Mouse (Mus musculus) liver, embryonic 11.5 days (tissue): ENCODE measurements around the gene N4bp1. TPM values are rescaled to one million over a fixed set of nuclear protein-coding genes. Genes with fewer than 3 reads are reported as not detected.

Experiments
- ATAC-seq: fragments of 200-750 bp; cut with Nextera tagmentation; replicated peaks from 2 replicates; pipeline ENCODE4 v1.8.0; 2017; ENCODE audit warnings: moderate number of reproducible peaks, mild to moderate bottlenecking, moderate TSS enrichment, moderate library complexity; ENCODE audit not compliant: low FRiP score
- DNase-seq: peaks from one replicate; pipeline ENCODE4 v3.0.0-alpha.2; 2017; ENCODE audit warnings: low spot score
- H3K27ac ChIP-seq: fragments of 300-500 bp; sonication (generic); 2 replicates; pipeline ENCODE4 v1.5.1; 2014; ENCODE audit warnings: mild to moderate bottlenecking, low read depth, low read length, control low read depth
- H3K27me3 ChIP-seq: fragments of 300-500 bp; sonication (generic); replicated peaks from 2 replicates; pipeline ENCODE4 v1.6.1; 2014; ENCODE audit warnings: low read length, mixed read lengths; ENCODE audit not compliant: control insufficient read depth, insufficient read depth
- H3K36me3 ChIP-seq: fragments of 300-500 bp; sonication (generic); 2 replicates; pipeline ENCODE4 v1.6.1; 2014; ENCODE audit warnings: mild to moderate bottlenecking, low read length, moderate library complexity, mixed read lengths; ENCODE audit not compliant: control insufficient read depth, insufficient read depth
- H3K4me1 ChIP-seq: fragments of 300-500 bp; sonication (generic); replicated peaks from 2 replicates; pipeline ENCODE4 v1.6.1; 2014; ENCODE audit warnings: low read length, mixed read lengths; ENCODE audit not compliant: control insufficient read depth, insufficient read depth
- H3K4me2 ChIP-seq: fragments of 300-500 bp; sonication (generic); 2 replicates; pipeline ENCODE4 v1.6.1; 2014; ENCODE audit warnings: mild to moderate bottlenecking, control low read depth, moderate library complexity
- H3K4me3 ChIP-seq: fragments of 300-500 bp; sonication (generic); 2 replicates; pipeline ENCODE4 v1.5.1; 2014; ENCODE audit warnings: low read depth, low read length, control low read depth
- H3K9ac ChIP-seq: fragments of 300-500 bp; sonication (generic); 2 replicates; pipeline ENCODE4 v1.6.1; 2014; ENCODE audit warnings: low read depth, low read length, control low read depth
- H3K9me3 ChIP-seq: fragments of 300-500 bp; sonication (generic); 2 replicates; pipeline ENCODE4 v1.6.1; 2016; ENCODE audit warnings: low read length, inconsistent platforms, mixed read lengths; ENCODE audit not compliant: control insufficient read depth
- WGBS: fragments of 180-500 bp; shearing (Covaris S2); extraction: QIAGEN DNeasy Blood & Tissue Kit; methylation state at CpG from one replicate; pipeline ENCODE4 v1.1.7; 2014; 5-methylcytosine and 5-hydroxymethylcytosine counted together
- polyA plus RNA-seq: library from polyadenylated mRNA; unstranded; fragments of >200 nt; fragmentation: Nextera tagmentation; extraction: Ambion mirVana; gene quantifications from 2 replicates; pipeline ENCODE4 v1.2.1, GENCODE M21; 2014

N4bp1 gene
- polyA plus RNA-seq, 1 experiment from 2014 or later, result 7.8 TPM

DNA sequence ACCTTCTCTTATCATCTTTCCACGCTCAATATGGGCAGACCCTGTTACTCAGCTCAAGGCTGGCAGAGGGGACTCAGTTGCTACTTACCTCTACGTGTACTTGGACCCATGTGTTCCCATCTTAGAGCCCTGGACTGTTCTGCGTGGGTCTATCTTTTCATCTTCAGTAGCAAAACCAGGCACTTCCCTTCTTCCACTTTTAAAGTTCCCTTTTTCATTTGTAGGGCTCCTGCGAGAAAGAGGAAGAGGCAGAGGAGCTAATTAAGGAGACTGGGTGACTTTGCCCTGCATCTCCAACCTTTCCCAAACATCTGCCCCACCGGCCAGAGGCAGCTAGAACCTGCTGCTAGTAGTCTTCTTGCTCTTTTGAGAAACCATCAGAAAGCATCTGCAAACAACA lies 35.9 kb upstream of the N4bp1 start:
- DNase-seq (no peak), ATAC-seq (no peak)
- no peak overlapping the region for H3K27ac ChIP-seq
- H3K4me1 ChIP-seq, result 0 out of 2 replicates have a peak, but pooled peaks cover 3% of the 10 kb centered on the region
- H3K27me3 ChIP-seq, result no peaks in the 10 kb centered on the region
- H3K4me2 ChIP-seq, result no peak overlapping the region
- 13% methylated on average over 5 of the region's 5 CpGs for WGBS
- no peak overlapping the region for H3K9ac ChIP-seq
- H3K36me3 ChIP-seq, result no peaks in the 10 kb centered on the region
- H3K4me3 ChIP-seq, result no peak overlapping the region
- no peaks in the 10 kb centered on the region for H3K9me3 ChIP-seq

DNA sequence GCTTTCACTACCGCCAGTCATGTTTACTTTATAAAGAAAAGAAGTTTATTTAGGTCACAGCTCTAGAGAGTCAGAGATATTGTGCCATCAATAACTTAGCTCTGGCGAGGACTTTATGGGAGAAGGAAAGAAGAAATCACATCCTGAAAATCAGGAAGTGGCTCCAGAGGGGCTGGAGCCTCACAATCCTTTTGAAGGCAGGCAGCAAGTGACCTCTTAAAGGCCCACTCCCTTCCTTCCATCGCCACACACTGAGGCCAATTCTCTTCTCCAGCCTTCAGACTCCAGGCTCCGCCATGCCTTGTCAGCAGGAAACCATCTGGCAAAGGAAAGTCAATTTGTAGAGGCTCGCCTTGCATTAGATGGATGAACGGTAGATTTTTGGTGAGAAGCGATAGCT lies 35.4 kb upstream of the N4bp1 start:
- Histone ChIP-seq H3K9me3 (no peaks in the 10 kb centered on the region), H3K36me3 (no peaks in the 10 kb centered on the region), H3K9ac (no peak overlapping the region), H3K4me1 (0 out of 2 replicates have a peak, but pooled peaks cover 3% of the 10 kb centered on the region), H3K4me3 (no peak overlapping the region), H3K4me2 (no peak overlapping the region), H3K27ac (no peak overlapping the region), H3K27me3 (no peaks in the 10 kb centered on the region)
- WGBS, result 11% methylated on average over 7 of the region's 7 CpGs
- ATAC-seq (no peak), DNase-seq (no peak)

GRCm38 (mm10) chr8:86920024-86920423 lies 35.0 kb upstream of the N4bp1 start:
- Histone ChIP-seq H3K27ac (no peak overlapping the region), H3K4me2 (no peak overlapping the region), H3K4me3 (no peak overlapping the region), H3K4me1 (0 out of 2 replicates have a peak, but pooled peaks cover 3% of the 10 kb centered on the region), H3K27me3 (no peaks in the 10 kb centered on the region), H3K9me3 (no peaks in the 10 kb centered on the region), H3K9ac (no peak overlapping the region), H3K36me3 (no peaks in the 10 kb centered on the region)
- WGBS, result 73% methylated on average over 7 of the region's 7 CpGs
- no peak for DNase-seq
- no peak for ATAC-seq

DNA sequence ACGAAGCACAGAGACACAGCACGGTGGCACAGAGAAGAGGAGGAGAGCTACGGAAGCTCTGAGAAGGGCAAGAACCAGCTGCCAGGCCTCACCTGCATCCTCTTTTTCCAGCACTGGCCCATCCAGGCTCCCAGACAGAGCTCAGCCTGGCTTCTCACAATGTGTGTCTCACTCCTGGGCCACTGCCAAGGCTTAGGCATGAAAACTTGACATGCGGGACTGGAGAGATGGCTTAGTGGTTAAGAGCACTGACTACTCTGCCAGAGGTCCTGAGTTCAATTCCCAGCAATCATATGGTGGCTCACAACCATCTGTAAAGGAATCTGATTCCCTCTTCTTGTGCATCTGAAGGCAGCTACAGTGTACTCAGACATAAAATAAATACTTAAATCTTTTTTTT lies 34.2 kb upstream of the N4bp1 start:
- no peaks in the 10 kb centered on the region for H3K36me3 ChIP-seq
- 0 out of 2 replicates have a peak, but pooled peaks cover 3% of the 10 kb centered on the region for H3K4me1 ChIP-seq
- H3K4me3 ChIP-seq, result no peak overlapping the region
- WGBS, result 63% methylated on average over 4 of the region's 4 CpGs
- no peaks in the 10 kb centered on the region for H3K27me3 ChIP-seq
- H3K9ac ChIP-seq, result no peak overlapping the region
- H3K4me2 ChIP-seq, result no peak overlapping the region
- no peaks in the 10 kb centered on the region for H3K9me3 ChIP-seq
- ATAC-seq (no peak), DNase-seq (no peak)
- H3K27ac ChIP-seq, result no peak overlapping the region

GRCm38 (mm10) chr8:86918093-86918492 lies 33.0 kb upstream of the N4bp1 start:
- Histone ChIP-seq H3K4me2 (no peak overlapping the region), H3K27ac (no peak overlapping the region), H3K4me1 (0 out of 2 replicates have a peak, but pooled peaks cover 3% of the 10 kb centered on the region), H3K9ac (no peak overlapping the region), H3K27me3 (no peaks in the 10 kb centered on the region), H3K4me3 (no peak overlapping the region), H3K36me3 (no peaks in the 10 kb centered on the region), H3K9me3 (no peaks in the 10 kb centered on the region)
- WGBS, result 92% methylated on average over 2 of the region's 2 CpGs
- DNase-seq (no peak), ATAC-seq (no peak)

- Histone ChIP-seq H3K27me3 (no peaks in the 10 kb centered on the region), H3K4me1 (0 out of 2 replicates have a peak, but pooled peaks cover 3% of the 10 kb centered on the region), H3K4me2 (no peak overlapping the region), H3K9ac (no peak overlapping the region), H3K9me3 (no peaks in the 10 kb centered on the region), H3K27ac (no peak overlapping the region), H3K4me3 (no peak overlapping the region), H3K36me3 (no peaks in the 10 kb centered on the region)
- DNase-seq (no peak), ATAC-seq (no peak)
- 74% methylated on average over 2 of the region's 2 CpGs for WGBS
Measured at GRCm38 (mm10) chr8:86917689-86918088, 32.6 kb upstream of the N4bp1 start.

DNA sequence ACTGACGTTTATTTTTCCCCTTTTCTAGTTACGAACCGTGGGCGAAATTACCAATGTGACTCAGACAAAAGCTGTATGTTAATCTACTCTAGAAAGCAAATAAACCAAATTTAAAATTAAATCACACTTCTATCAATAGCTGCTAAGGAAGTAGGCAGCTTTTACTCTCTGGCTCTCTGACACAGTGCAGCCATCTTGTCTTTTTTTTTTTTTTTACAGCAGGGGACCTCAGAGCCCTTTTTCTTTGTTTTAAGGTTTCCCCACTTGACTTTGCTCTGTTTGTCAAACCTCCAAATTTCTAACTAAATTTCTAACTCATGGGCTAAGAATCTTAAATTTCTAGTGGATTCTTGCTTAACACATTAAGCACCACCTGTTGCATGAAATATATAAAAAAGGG lies 31.3 kb upstream of the N4bp1 start:
- 88% methylated on average over 4 of the region's 4 CpGs for whole genome bisulfite sequencing
- Histone ChIP-seq H3K9ac (no peak overlapping the region), H3K4me1 (0 out of 2 replicates have a peak, but pooled peaks cover 3% of the 10 kb centered on the region), H3K27me3 (no peaks in the 10 kb centered on the region), H3K4me3 (no peak overlapping the region), H3K4me2 (no peak overlapping the region), H3K27ac (no peak overlapping the region), H3K9me3 (no peaks in the 10 kb centered on the region), H3K36me3 (no peaks in the 10 kb centered on the region)
- no peak for ATAC-seq
- DNase-seq, result no peak

GRCm38 (mm10) chr8:86911136-86911535 lies 26.1 kb upstream of the N4bp1 start:
- 82% methylated on average over 8 of the region's 8 CpGs for WGBS
- Histone ChIP-seq H3K4me2 (no peak overlapping the region), H3K27me3 (0 out of 2 replicates have a peak, but pooled peaks cover 2% of the 10 kb centered on the region), H3K36me3 (no peaks in the 10 kb centered on the region), H3K4me3 (no peak overlapping the region), H3K9me3 (no peaks in the 10 kb centered on the region), H3K27ac (no peak overlapping the region), H3K9ac (no peak overlapping the region), H3K4me1 (no peaks in the 10 kb centered on the region)
- DNase-seq (no peak), ATAC-seq (no peak)

DNA sequence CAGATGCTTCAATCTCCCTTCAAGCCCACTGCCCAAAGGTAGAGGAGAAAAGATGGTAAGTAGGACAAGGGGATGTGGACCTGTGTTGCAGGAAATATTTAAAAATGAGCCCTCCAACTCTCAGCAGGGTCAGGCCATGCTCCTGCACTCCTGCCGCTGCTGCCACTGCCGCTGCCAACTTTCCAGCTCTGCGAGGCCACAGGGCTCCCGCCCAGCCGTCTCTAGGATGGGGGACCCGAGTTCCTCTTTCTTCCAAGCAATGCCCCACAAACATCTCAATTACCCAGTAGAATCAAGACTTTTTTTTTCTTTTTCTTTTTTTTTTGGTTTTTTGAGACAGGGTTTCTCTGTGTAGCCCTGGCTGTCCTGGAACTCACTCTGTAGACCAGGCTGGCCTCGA lies 25.2 kb upstream of the N4bp1 start:
- no peaks in the 10 kb centered on the region for H3K4me1 ChIP-seq
- no peaks in the 10 kb centered on the region for H3K36me3 ChIP-seq
- H3K4me3 ChIP-seq, result no peak overlapping the region
- DNase-seq (no peak), ATAC-seq (no peak)
- 0 out of 2 replicates have a peak, but pooled peaks cover 2% of the 10 kb centered on the region for H3K27me3 ChIP-seq
- no peak overlapping the region for H3K9ac ChIP-seq
- no peaks in the 10 kb centered on the region for H3K9me3 ChIP-seq
- no peak overlapping the region for H3K27ac ChIP-seq
- WGBS, result 80% methylated on average over 7 of the region's 7 CpGs
- H3K4me2 ChIP-seq, result no peak overlapping the region
